Mouse (Mus musculus) ES-E14 (cell line): ENCODE results near the gene Rrm1. TPM values are rescaled to one million over a fixed set of nuclear protein-coding genes. Genes with fewer than 3 reads are reported as not detected.
A peak's percentile ranks its signal among the peaks of the same experiment; 100 is the strongest.
"Not testable (repeated sequence)": the region's sequence is repeated elsewhere in the genome, so short reads cannot be mapped to it uniquely, and the experiment has no call there.

Experiments
- DNase-seq: peaks from one replicate; pipeline ENCODE4 v3.0.0-alpha.2; 2013; ENCODE audit warnings: low read depth, low spot score
- H3K27ac ChIP-seq: 2 replicates; pipeline ENCODE4 v1.5.1; 2012; ENCODE audit warnings: low read depth, mild to moderate bottlenecking, low read length, moderate library complexity, mixed read lengths; ENCODE audit not compliant: poor library complexity, insufficient read depth, severe bottlenecking
- H3K36me3 ChIP-seq: 2 replicates; pipeline ENCODE4 v1.6.1; 2012; ENCODE audit warnings: mild to moderate bottlenecking, low read length, moderate library complexity, mixed read lengths; ENCODE audit not compliant: control insufficient read depth, poor library complexity, insufficient read depth, severe bottlenecking
- H3K4me1 ChIP-seq, 2 experiments: fragments of 150-350 bp in 1 of 2; sonication (generic) in 1 of 2; 2 replicates each; pipeline ENCODE4 v1.6.1; 2012; ENCODE audit warnings: low read length in 2 of 2, mild to moderate bottlenecking in 1 of 2, mixed read lengths in 1 of 2; ENCODE audit not compliant: control insufficient read depth in 2 of 2, insufficient read depth in 2 of 2, poor library complexity in 1 of 2
- H3K4me3 ChIP-seq, 2 experiments: fragments of 150-350 bp in 1 of 2; sonication (generic) in 1 of 2; 2 replicates each; pipeline ENCODE4 v1.5.1; 2012; ENCODE audit warnings: low read length in 2 of 2, low read depth in 1 of 2, mild to moderate bottlenecking in 1 of 2, mixed read lengths in 1 of 2; ENCODE audit not compliant: insufficient read depth in 1 of 2, poor library complexity in 1 of 2, severe bottlenecking in 1 of 2
- H3K9ac ChIP-seq: 2 replicates; pipeline ENCODE4 v1.6.1; 2012; ENCODE audit warnings: low read depth, mild to moderate bottlenecking, low read length, mixed read lengths; ENCODE audit not compliant: poor library complexity, insufficient read depth, severe bottlenecking
- H3K9me3 ChIP-seq: fragments of 150-350 bp; sonication (generic); 2 replicates; pipeline ENCODE4 v1.6.1; 2012; ENCODE audit warnings: low read depth, mild to moderate bottlenecking, low read length; ENCODE audit not compliant: control insufficient read depth, insufficient read depth
- CHD2 ChIP-seq: IDR thresholded peaks from 2 replicates; pipeline ENCODE4 v1.6.1; 2014; ENCODE audit warnings: mild to moderate bottlenecking, low read depth, low read length, inconsistent platforms
- HCFC1 ChIP-seq: IDR thresholded peaks from 2 replicates; pipeline ENCODE4 v1.6.1; 2012; ENCODE audit warnings: low read length, inconsistent platforms, borderline replicate concordance; ENCODE audit not compliant: insufficient read depth
- MAFK ChIP-seq: IDR thresholded peaks from 2 replicates; pipeline ENCODE4 v1.6.1; 2014; ENCODE audit warnings: mild to moderate bottlenecking, low read depth, low read length, inconsistent platforms; ENCODE audit not compliant: insufficient read depth
- ZC3H11A ChIP-seq: IDR thresholded peaks from 2 replicates; pipeline ENCODE4 v1.6.1; 2012; ENCODE audit warnings: low read depth, mild to moderate bottlenecking, inconsistent platforms, low read length, borderline replicate concordance
- ZNF384 ChIP-seq: IDR thresholded peaks from 2 replicates; pipeline ENCODE4 v1.6.1; 2012; ENCODE audit warnings: low read depth, low read length, inconsistent platforms
- in situ Hi-C, 2 experiments: fragments of 600-800 bp; cut with MboI; formaldehyde crosslinking; loops; one replicate each; pipeline ENCODE4 v1.15.1; 2025; ENCODE audit warnings: low sequenced_read_pairs in 2 of 2, inconsistent platforms in 1 of 2; ENCODE audit not compliant: unreplicated experiment in 2 of 2
- total RNA-seq: library from RNA; depleted of rRNA; stranded (reverse); fragments of 300-350 nt; gene quantifications from 2 replicates; pipeline ENCODE4 v1.2.3, GENCODE M21; 2012

Rrm1 gene
- total RNA-seq, 1 experiment = 109 TPM

- no peak overlapping the region for H3K4me3 ChIP-seq
- no peaks in the 10 kb centered on the region for H3K4me1 ChIP-seq
- TF ChIP-seq MAFK (no peak), HCFC1 (no peak), CHD2 (no peak), ZC3H11A (no peak), ZNF384 (no peak)
- H3K9ac ChIP-seq = no peak overlapping the region
- H3K36me3 ChIP-seq = no peaks in the 10 kb centered on the region
- in situ Hi-C loops = no loop called here
- H3K9me3 ChIP-seq = no peaks in the 10 kb centered on the region
- H3K27ac ChIP-seq = no peak overlapping the region
- DNase-seq = no peak
Measured at GRCm38 (mm10) chr7:102404118-102404517, 37.4 kb upstream of the Rrm1 start.

- TF ChIP-seq MAFK (no peak), ZNF384 (no peak), CHD2 (no peak), HCFC1 (no peak), ZC3H11A (no peak)
- Histone ChIP-seq H3K9ac (no peak overlapping the region), H3K27ac (no peak overlapping the region), H3K9me3 (no peaks in the 10 kb centered on the region), H3K4me1 (no peaks in the 10 kb centered on the region), H3K36me3 (no peaks in the 10 kb centered on the region), H3K4me3 (no peak overlapping the region)
- in situ Hi-C loops = no loop called here
- DNase-seq = no peak
Measured at GRCm38 (mm10) chr7:102407440-102407839, 34.1 kb upstream of the Rrm1 start.

- H3K36me3 ChIP-seq, H3K9me3 ChIP-seq, H3K27ac ChIP-seq, H3K4me1 ChIP-seq, H3K4me3 ChIP-seq, DNase-seq, H3K9ac ChIP-seq, in situ Hi-C loops: not testable (repeated sequence)
- TF ChIP-seq ZNF384 = peak; percentile 87
Measured at GRCm38 (mm10) chr7:102415272-102415671, 26.2 kb upstream of the Rrm1 start.

- no peak overlapping the region for H3K27ac ChIP-seq
- H3K9ac ChIP-seq = no peak overlapping the region
- no peak overlapping the region for H3K4me3 ChIP-seq
- H3K4me1 ChIP-seq = peaks cover 3 to 5% of the 10 kb centered on the region in 2 experiments; a peak in 2 of 4 replicates
- H3K9me3 ChIP-seq = no peaks in the 10 kb centered on the region
- H3K36me3 ChIP-seq = no peaks in the 10 kb centered on the region
- in situ Hi-C loops = no loop called here
- DNase-seq = peak; percentile 66
- 0 out of 2 replicates have a peak, but pooled peaks have one; percentile 49 for TF ChIP-seq CHD2
- no peak for TF ChIP-seq MAFK
Measured at GRCm38 (mm10) chr7:102415841-102416240, 25.7 kb upstream of the Rrm1 start.

GRCm38 (mm10) chr7:102417398-102417797 lies 24.1 kb upstream of the Rrm1 start:
- H3K4me1 ChIP-seq = peaks cover 3 to 5% of the 10 kb centered on the region in 2 experiments; a peak in 2 of 4 replicates
- in situ Hi-C loops = no loop called here

More at GRCm38 (mm10) chr7:102417398-102417797, 24.1 kb upstream of the Rrm1 start:
- H3K27ac ChIP-seq = no peak overlapping the region
- H3K9me3 ChIP-seq = no peaks in the 10 kb centered on the region
- no peak for TF ChIP-seq CHD2
- TF ChIP-seq HCFC1 = no peak
- no peak; the same call in 1 of the 2 replicates for TF ChIP-seq ZNF384
- no peak for TF ChIP-seq MAFK
- peak; percentile 96 for TF ChIP-seq ZC3H11A
- DNase-seq = peak; percentile 68
- no peaks in the 10 kb centered on the region for H3K36me3 ChIP-seq
- no peak overlapping the region for H3K9ac ChIP-seq
- no peak overlapping the region for H3K4me3 ChIP-seq
